Mouse (Mus musculus): ENCODE data around the gene Ccdc57.

The Ccdc57 gene

DNA sequence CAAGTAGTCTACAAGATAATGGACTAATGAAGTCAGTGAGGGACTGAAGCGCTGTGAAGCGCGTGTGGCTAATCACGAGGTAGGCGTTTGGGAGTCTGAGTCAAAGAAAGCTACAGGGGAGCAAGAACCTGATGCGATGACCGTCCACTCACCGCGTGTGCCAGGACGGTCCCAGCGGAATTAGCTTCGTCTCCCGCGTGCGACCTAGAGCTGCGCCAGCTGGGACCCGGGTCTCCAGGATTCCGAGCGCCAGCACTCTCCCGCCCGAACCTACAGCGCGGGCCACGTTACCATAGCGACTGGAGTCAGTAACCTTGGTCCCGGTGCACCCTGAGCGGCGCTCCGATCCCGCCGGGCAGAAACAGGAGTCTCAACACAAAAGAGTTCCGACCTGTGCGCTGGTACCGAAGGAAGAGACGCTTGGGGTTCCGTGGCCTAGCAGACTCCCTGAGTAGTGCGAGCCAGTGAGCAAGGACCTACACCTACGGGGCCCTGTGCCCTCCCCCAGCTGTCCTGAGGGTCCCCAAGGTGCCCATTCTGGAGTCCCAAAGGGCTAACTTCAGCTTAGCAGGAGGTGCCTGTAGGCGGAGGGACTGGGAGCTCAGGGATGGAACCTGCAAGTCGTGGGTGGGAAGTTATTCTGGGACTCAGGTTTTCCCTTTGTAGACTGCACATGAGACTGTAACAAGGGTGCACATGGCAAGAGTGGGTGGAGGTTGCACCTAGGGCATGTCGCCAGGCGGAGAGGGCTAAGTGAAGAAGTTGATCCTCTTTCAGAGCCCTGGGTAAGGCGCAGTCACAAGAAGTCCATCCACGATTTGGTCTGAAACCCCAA lies at the start of gene Ccdc57:
Gene Ccdc57, minus strand, starts transcription at position 309 of the 835 bp plus-strand sequence.
- DNase-seq, result peak; percentile 92

DNA sequence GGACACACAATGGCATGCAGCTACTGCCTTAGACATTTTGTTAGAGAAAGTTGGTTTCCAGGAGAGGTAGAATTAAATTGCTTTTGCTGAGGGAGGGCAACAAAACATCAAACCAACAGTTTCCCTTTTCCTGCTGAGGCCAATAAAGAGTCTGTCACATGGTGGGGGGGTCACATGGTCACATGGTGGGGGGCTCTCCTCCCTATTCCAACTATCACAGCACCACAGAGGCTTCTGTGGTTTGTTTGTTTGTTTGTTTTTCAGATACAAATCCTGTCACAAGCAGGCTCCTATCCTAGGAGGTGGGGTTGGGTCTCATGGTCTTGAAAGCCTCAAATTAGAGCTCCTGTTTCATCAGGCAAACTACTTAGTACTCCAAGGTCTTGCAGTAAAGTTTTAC lies 49.8 kb upstream of the Ccdc57 start:
- no peak for DNase-seq

DNA sequence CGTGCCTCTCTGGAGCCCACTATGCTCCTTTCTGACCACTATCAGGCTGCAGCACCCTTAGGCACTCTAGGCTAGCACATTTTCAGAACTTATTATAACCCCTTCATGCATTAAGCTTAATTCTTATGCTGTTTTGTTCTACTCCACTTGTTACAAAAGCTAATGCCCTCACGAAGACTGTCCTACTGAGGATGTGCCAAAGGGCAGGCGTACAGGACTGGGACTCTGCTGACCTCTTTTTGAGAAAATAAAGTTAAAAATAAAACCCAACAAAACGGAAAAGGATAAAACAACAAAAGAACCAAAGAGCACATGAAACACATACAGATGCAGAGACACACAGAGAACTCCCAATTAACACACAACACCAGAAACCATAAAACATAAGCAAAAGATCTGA lies 49.0 kb upstream of the Ccdc57 start:
- DNase-seq, result no peak

DNA sequence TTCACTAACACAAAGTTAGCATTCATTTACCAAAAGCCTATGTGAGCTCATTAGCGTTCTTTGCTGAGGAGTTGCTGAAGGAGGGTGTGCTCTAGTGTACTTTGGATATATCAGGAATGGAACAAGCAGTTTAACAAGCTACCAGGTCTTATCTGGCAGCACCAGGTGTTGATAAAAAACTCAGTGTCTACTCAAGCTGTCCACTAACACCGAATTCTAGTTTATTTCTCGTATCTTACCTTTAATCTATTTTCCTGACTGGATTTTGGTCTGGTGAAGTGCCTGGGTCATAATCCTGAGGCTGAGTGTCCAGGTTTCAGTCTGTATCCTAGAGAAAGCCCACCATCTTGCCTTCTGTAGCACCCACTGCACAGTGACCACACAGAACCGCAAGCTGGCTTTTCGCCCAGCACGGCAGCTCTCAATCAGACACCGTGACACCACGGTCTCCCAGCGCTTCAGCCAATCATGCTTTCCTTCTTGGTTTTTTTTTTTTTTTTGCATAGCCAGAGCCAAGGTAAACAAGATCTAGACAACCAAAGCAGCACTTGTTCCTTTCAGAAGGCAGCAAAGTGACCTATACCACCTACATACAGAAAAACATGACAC lies 47.9 kb upstream of the Ccdc57 start:
- DNase-seq, result no peak

DNA sequence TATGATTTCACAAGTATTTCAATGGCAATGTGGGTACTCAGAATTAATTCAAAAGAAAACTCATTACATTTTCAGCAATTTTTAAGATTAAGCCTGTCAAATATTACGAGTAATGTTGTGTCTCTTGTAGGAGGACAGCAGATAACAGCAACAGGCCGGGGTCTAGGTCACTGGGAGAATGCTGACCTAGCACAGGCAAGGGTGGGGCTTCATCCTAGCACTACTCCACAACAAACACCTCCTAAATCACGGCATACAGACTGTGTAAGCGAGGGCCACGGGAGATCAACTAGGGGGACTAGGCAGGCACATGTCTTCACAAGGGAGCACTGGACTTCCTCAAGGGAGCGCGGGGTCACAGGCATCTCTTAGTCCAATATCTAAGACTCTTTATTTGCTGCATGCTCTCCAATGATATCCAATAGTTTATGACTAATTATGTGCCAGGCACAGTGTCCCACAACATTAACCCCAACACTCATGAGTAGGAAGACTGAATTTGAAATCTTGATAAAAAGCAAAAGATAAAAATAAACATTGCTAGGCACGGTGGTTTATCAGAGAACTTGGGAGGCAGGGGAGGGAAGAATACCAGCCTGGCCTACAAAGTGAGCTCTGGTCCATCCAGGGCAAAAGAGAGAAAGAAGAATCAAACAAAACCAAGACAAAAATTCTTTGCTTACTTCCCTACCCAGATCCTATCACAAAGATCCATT lies 47.2 kb upstream of the Ccdc57 start:
- no peak for DNase-seq

DNA sequence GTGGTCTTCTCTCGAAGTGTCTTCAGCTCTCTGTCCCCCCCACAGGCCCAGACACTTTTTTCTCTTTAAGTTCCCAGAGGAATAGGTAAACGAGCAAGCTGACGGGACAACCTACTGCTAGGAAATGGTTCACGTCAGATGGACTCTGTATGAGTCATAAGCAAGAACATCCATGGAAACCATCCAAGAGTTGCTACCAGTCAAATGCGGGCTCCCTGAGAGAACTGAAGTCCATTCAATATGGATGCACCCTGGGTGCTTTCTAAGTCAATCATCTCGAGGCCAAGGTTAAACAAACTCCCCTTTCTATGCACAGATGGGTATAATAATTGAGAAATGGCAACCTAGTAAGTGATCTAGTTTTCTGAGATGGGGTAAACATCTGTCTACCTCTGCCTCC lies 40.6 kb upstream of the Ccdc57 start:
- no peak for DNase-seq

DNA sequence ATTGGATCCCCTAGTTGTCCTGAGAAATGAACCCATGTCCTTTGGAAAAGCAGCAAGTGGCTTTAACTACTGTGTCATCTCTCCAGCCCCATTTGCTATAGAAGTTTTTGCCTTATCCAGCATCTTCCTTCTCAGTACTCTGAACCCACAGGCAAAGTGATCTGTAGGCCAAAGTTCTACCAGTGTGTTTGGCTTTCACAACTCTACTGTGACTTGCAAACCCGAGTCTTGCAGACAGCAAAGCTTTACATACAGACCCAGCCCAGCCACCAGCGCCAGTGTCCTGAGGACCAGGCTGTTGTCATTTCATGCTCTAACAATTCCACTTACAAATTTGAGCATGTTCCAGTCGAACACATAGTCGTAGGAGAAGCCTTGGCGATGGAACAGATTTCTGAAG lies 38.6 kb upstream of the Ccdc57 start:
- DNase-seq, result no peak

DNA sequence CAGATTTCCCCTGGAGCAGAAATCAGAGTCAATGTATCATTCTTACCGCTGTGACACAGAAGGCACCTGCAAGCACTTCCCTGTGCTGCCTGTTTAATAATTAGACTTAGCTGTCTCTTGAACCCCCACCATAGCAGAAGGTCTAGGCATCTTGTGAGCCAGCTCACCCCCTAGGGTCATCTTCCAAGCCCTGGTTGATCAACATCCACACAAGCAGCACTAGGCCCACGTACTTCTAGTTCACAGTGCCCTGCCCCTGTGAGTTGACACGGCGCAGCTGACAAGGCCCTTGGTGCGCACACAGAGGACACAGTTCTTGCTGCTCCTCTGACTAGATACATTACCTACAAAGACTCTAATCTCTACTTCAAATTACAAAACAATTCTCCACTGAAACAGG lies 37.1 kb upstream of the Ccdc57 start:
- DNase-seq, result no peak

DNA sequence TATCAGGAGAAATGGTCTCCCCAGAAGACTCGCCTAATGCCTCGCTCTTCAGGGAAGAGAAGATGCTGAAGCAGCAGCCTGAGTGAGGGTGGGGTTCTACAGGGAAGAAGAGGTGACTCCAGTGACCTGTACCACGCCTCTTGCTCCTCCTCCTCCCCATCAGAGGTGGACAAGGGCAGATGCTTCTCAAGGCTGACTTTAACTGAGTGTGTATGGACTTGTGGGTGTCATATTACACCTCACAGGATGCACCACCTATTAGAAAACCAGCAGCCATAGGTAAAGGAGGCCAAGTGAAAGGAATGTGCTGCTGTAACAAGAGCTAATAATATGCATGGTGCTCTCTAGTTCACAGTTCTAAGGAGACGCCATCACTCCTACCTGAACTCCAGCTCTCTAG lies 32.9 kb upstream of the Ccdc57 start:
- no peak for DNase-seq

DNA sequence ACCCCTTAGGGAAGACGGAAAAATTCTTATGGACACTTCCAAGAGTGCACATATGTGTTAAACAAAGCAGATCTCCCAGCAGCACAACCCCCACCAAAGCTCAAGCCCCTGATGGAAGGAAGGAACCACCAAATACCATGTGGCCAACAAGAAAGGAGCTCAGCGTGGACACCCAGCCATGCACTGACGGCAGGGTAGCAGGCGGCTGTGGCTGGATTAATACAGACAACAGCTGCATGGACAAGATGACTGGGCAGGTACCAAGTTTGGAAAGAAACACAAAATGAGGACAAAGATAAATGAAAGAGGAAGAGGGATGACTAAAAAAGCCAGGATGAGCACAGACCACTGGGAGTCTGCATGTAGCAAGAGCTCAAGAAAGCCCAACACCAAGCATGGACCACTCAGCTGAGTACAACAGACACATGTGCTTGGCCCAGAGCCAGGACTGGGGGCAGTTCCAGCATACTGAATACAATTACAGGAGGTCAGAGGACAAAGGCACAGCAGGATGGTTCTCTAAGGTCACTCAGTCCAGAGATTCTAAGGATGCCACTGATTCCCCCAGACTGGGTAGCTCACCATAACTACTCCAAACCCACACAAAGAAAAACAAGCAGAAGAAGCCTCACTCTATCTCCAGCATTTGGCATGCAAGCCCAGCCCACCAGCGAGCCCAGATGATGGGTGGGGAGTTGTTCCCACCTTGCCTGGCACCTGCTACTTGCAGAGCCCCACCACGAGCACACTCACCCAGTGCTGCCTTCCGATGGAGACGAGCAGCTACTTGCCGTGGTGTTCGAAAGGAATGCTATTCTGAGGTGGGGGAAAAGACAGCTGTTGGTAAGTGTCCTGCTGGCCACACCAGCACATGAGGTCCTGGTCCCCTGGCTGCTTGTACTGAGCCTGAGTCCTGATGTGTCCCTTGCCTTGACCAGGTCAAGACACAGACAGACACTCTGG lies 31.8 kb upstream of the Ccdc57 start:
- DNase-seq, result no peak

DNA sequence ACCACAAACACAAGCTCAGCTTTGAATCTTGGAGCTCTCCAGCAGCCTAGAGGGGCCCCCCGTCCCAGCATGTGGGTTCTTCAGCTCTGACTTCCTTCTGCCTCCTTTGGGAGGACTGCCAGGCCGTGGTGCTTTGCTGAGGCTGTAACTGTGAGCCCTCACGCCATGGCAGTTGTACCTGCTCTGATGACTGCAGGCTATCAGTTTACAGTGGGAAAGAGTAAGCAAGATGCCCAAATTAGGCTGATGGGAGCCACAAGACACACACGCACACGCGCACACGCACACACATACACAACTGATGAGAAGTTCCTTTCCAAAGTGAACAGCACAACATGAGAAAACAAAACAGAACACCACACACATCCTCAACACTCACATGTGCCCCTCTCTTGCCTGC lies 30.2 kb upstream of the Ccdc57 start:
- DNase-seq, result no peak

DNA sequence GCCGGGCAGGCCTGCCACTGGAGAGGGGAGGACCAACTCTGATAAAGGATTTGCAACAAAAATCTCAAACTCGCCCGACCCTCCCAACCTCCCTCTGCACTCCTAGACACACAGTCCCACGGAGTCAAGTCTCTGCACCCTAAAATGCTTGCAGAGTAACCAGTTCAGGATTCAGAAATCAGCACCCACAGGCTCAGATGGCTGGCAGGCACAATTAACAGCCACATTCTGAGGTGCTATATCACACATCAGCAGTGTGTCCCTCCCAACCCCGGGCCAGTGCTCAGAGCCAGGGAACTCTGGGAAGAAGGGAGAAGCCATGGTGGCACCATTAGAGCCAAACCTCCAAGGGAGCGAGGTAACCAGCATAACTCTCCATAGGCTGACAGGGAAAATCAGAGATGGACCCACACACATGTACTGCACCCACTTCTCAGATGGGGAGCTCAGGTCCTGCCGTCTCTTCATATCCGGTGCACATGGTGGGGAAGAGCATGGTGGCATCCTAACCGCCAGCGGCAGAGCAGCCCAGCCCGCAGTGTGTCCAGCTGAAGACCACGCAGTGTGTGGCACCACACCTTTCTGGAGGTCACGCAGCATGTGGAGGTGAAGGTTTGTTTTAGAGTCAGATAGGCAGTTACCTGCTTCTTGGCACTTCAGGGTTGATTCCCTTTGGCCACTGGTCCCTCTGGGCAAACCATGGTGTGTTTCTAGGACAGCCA lies 29.5 kb upstream of the Ccdc57 start:
- DNase-seq, result no peak

DNA sequence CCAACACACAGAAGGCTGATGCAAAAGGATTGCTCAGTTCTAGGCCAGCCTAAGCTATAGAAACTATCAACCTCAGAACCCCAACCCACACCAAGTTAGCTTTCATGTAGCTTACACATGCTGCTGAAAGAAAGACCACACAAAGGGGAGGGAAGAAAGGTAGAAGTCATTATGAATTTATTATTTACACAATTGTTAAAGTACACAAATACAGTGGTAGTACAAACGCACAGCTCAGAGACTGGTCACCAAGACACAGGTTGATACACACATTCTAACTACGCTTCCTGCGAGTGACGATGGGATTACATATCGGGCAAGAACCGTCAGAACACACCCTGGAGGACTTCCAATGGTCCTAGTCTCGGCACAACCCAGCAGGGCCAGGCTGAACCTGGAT lies 28.9 kb upstream of the Ccdc57 start:
- no peak for DNase-seq

DNA sequence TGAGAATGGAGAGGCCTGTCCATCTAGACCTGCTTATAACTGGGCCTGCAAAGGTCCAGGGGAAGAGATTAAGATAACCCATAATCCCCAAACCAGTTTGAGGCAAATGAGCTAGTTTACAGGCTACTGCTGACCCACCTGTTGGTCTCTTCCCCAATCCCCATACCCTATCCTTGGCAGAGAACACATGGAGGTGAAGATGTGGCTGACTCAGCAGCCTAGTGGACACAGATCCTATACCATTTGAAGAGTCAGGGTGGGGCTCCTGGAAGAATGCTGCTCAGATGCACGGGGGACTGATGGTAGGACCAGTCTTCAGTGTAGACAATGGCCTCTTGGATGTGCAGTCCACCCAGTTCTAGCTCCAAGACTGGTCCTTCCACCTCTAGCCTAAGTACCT lies 27.6 kb upstream of the Ccdc57 start:
- DNase-seq, result no peak

DNA sequence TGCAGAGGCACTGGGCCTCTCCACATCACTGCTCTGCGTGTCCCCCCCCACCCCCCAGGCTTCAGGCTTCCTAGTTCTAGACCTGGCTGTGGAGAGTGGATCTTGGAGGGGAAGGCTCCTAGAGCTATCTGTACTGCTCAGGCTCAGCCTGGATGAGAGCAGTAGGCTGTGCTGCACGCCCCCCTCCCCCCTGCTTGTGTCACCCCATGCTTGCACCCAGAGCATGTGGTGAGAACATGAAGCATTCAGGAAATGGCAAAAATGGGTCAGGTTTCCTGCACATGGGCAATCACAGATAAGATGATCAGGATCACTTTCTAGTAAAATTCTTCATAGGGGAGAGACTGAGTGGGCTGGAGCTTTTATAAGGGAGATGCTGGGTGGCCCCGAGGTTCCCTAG lies 26.9 kb upstream of the Ccdc57 start:
- DNase-seq, result no peak

DNA sequence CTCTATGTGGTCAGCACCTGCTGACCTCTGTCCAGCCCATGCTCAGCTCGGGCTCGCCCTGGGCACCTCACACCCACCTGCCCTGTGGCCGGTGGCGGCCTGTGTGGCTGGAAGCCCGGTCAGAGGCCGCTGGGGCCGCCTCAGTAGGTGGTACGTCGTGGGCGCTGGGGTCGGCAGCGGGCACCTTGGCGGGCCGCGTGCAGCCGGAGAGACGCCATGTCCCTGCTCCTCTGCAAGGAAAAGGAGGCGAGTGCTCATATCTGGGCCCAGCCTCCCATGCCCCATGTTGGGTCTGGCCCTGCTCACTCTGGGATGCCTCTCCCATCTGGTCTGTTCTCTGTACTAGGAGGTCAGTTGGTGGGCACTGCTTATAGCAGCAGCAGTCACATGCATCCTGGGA lies 26.4 kb upstream of the Ccdc57 start:
- no peak for DNase-seq

DNA sequence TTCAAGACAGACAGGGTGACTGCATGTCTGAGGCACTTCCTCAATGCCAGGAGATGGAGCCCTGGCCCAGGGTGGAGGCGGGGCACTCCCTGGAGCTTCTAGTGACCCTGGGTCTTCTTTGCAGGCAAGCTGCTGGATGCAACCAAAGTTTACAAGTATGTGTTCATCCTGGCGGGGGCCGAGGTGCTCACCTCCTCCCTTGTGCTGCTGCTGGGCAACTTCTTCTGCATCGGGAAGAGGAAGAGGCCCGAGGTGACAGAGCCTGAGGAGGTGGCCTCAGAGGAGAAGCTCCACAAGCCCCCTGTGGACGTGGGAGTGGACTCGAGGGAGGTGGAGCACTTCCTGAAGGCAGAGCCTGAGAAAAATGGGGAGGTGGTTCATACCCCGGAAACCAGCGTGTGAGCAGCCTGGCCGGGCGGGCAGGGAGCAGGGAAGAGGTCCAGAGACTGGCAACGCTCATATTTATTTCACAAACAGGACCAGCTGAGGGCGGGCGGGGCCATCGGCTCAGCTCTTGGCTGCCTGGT lies 25.1 kb upstream of the Ccdc57 start:
- DNase-seq, result no peak

DNA sequence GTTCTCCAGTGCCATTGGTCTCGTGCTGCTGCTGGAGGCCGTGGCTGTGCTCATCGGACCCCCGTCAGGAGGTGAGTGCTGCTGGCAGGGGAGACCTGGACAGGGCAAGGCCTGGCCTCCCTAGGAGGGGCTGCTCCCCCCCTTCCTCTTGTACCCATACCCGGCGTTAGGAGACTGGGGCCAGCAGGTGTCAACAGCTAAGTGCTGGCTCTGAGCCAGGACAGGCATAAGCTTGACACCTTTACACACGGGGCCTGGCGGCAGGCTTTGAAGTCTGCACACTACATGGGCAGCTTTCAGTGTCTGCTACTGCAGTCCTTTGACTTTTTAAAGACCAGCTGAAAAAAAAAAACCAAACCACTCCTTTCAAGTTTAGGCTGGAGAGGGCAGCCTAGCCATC lies 24.4 kb upstream of the Ccdc57 start:
- no peak for DNase-seq

DNA sequence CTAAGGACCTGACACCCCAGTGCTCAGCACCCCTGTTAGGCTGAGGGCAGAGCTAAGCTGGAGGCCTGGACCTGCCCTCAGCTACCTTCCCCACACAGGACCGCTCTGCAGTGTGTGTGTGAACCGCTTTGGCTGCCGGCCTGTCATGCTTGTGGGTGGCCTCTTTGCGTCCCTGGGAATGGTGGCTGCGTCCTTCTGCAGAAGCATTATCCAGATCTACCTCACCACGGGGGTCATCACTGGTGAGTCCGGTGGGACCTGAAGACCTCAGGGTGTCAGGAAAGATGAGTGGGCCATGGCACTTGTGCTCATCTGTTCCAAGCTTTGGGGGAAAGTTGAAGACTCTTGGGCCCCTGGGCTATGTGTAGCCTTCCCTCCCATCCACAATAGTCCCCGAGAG lies 23.0 kb upstream of the Ccdc57 start:
- DNase-seq, result no peak

DNA sequence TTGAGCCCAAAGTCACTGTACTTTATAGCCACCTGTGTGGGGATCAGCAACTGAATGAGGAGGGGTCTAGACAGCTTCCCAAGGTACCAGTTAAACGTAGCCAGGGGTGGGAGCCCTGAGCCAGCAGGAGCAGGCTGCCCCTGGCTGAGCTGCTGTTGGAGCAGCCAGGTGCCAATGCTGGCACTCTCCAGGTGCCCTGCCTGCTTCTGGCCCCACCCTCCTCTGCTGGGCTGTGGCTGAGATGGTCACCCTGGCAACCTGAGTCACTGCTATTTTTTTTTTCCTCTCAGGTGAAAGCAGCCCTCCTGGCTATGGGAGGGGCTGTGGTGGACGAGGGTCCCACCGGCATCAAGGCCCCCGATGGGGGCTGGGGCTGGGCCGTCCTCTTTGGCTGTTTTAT lies 22.3 kb upstream of the Ccdc57 start:
- DNase-seq, result no peak

DNA sequence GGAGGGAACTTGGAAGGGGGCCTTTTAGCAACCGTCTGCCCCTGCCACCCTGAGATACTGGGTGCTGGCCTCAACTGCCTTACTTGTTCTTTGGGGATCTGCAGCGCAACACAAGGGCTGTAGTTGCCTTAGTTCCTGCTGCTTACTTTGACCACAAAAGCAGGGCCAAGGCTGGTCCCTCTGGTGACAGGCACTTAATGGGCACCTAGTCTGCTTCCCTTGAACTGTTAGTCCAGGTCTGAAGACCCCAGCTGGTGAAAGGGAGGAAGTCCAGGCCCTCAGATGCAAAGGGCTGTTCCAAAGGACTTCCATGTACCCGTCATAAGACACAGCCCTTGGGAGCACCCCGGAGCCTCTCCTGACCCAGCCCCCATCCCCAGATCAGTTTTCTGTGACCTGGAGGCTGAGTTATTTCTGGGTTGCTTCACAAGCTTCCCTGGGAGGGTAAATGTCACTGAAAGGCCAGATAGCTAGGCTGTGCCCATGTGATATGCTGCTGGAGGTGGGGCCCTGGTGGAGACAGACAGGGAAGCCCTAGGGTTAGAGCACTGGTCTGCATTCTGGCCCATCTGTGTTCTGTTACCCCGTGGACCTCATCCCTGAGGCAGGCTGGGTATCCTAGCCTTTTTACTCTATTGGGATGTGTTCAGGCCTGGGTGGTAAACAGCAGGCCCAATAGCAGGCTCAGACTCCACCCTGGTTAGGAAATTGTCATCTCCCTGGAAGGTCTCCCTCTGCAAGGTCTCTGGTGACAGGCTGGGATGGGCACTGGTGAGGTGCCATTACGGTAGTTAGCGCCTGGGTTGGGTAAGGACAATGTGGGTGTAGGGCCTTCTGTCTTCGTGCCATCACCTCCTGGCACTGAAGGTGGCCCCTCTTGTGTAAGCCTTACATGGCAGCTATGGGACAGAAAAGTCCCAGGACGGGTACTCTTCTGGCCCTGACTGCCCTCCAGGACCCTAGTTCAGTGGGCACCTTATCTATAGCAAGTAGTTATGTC lies 19.4 kb upstream of the Ccdc57 start:
- no peak for DNase-seq
